Mouse (Mus musculus) cerebellum, adult 2 months (tissue): ENCODE data around the gene Heg1.

Experiments used
- CTCF ChIP-seq: fragments of 200-500 bp; IDR thresholded peaks from 2 replicates; pipeline ENCODE4 v1.5.1; 2011; ENCODE audit warnings: low read depth, mild to moderate bottlenecking, control low read depth, low read length, moderate library complexity, borderline replicate concordance; ENCODE audit not compliant: insufficient read depth
- POLR2A ChIP-seq: fragments of 200-500 bp; IDR thresholded peaks from 2 replicates; pipeline ENCODE4 v1.6.1; 2011; ENCODE audit warnings: low read length, control low read depth, borderline replicate concordance; ENCODE audit not compliant: insufficient read depth

GRCm38 (mm10) chr16:33785092-33785704 is 101.0 kb downstream of the Heg1 start:
- TF ChIP-seq POLR2A (no peak), CTCF (no peak)
